Mouse (Mus musculus): ENCODE data around the gene Acsm4. TPM values are rescaled to one million over a fixed set of nuclear protein-coding genes. Genes with fewer than 3 reads are reported as not detected.
"Not testable (repeated sequence)": the region's sequence is repeated elsewhere in the genome, so short reads cannot be mapped to it uniquely, and the experiment has no call there.

The Acsm4 gene
- polyA plus RNA-seq, 1 experiment from 2014 or later, result not detected

DNA sequence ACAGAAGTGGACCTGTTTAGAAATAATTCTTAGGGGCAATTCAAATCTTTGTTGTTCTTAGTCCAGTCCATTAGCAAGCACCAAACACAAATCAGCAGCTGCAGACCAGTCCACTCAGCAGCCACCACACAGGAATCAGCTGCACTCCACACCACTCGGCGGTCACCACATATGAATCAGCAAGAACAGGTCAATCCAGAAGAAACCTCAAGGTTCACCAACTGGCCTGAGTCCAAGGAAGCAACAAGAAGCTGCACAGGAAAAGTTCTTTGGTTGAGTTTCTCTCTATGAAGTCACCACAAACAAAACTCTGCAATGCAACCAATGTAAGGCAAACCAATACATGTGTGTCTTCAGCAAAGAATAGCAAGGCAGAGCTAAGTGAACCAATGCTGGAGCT is 37.8 kb downstream of the Acsm4 start:
- H3K4me1 ChIP-seq (ENCODE audit: insufficient read depth, low read depth, low read length), result no peaks in the 10 kb centered on the region
- H3K4me2 ChIP-seq (replicated peaks; ENCODE audit: low read depth, low read length), result no peak overlapping the region
- ATAC-seq, result no peak
- H3K9me3 ChIP-seq (ENCODE audit: low read length), result no peaks in the 10 kb centered on the region
- no peaks in the 10 kb centered on the region for H3K36me3 ChIP-seq (ENCODE audit: insufficient read depth, low read length)
- TF ChIP-seq CTCF (IDR thresholded peaks at IDR 0.05) (no peak), EP300 (IDR thresholded peaks at IDR 0.05) (no peak)
- no peaks in the 10 kb centered on the region for H3K27me3 ChIP-seq (replicated peaks; ENCODE audit: insufficient read depth, low read length)
- 83% methylated on average over 2 of the region's 2 CpGs for WGBS
- H3K9ac ChIP-seq (replicated peaks; ENCODE audit: low read depth), result no peak overlapping the region
- no peak for DNase-seq (ENCODE audit: low spot score)
- no peak overlapping the region for H3K27ac ChIP-seq (ENCODE audit: low read length)
- no peak overlapping the region for H3K4me3 ChIP-seq (ENCODE audit: low read depth, low read length)

DNA sequence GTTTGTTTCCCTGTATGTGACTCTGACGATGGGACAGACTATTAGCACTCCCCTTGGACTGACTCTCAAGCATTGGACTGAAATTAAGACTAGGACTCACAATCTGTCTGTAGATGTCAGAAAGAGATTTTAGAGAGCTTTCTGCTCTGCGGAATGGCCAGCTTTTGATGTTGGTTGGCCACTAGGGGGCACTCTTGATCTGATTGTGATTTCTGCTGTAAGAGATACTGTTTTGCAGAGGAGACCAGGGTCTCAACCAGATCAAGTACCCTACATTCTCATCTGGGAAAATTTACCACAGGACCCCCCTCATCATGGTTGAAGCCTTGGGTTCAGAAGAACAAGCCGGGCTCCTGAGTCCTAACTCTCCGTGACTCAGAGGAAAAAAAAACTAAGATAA is 41.4 kb downstream of the Acsm4 start:
- TF ChIP-seq CTCF (IDR thresholded peaks at IDR 0.05), result peak; percentile 39
- not testable (repeated sequence) for H3K4me2 ChIP-seq (replicated peaks; ENCODE audit: low read depth, low read length)

DNA sequence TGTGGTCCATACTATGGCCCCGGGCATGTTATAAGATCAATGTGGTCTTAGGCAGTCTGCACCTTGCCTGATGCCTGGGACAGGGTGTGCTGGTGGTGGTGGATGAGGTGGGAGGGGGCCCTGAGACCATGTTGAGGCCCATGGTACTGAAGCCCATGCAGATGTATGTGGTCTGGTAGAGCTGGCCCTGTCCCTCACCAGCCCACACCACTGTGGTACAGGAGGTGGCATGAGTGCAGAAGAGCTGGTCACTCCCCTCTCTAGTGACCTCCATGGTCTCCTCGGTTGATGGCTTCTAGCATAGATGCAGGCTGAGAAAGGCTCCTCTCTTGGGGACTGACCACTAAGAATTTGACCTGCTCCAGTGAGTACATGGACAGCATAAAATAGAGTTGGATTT is 49.1 kb downstream of the Acsm4 start:
- no peak overlapping the region for H3K4me2 ChIP-seq (replicated peaks; ENCODE audit: low read depth, low read length)
- DNase-seq (ENCODE audit: low spot score) (no peak), ATAC-seq (no peak)
- H3K9ac ChIP-seq (replicated peaks; ENCODE audit: low read depth), result no peak overlapping the region
- no peak overlapping the region for H3K4me3 ChIP-seq (ENCODE audit: low read depth, low read length)
- H3K27ac ChIP-seq (ENCODE audit: low read length), result no peak overlapping the region
- 74% methylated on average over 2 of the region's 2 CpGs for WGBS
- no peaks in the 10 kb centered on the region for H3K4me1 ChIP-seq (ENCODE audit: insufficient read depth, low read depth, low read length)
- no peak for TF ChIP-seq EP300 (IDR thresholded peaks at IDR 0.05)
- no peak for TF ChIP-seq CTCF (IDR thresholded peaks at IDR 0.05)
- H3K36me3 ChIP-seq (ENCODE audit: insufficient read depth, low read length), result no peaks in the 10 kb centered on the region
- no peaks in the 10 kb centered on the region for H3K9me3 ChIP-seq (ENCODE audit: low read length)
- no peaks in the 10 kb centered on the region for H3K27me3 ChIP-seq (replicated peaks; ENCODE audit: insufficient read depth, low read length)

More for the DNA sequence above, 41.4 kb downstream of the Acsm4 start:
- H3K9me3 ChIP-seq (ENCODE audit: low read length); DNase-seq (ENCODE audit: low spot score); H3K4me3 ChIP-seq (ENCODE audit: low read depth, low read length); H3K27me3 ChIP-seq (replicated peaks; ENCODE audit: insufficient read depth, low read length); H3K36me3 ChIP-seq (ENCODE audit: insufficient read depth, low read length); ATAC-seq; H3K4me1 ChIP-seq (ENCODE audit: insufficient read depth, low read depth, low read length); H3K9ac ChIP-seq (replicated peaks; ENCODE audit: low read depth); H3K27ac ChIP-seq (ENCODE audit: low read length): not testable (repeated sequence)
- WGBS, result 81% methylated on average over 4 of the region's 4 CpGs

DNA sequence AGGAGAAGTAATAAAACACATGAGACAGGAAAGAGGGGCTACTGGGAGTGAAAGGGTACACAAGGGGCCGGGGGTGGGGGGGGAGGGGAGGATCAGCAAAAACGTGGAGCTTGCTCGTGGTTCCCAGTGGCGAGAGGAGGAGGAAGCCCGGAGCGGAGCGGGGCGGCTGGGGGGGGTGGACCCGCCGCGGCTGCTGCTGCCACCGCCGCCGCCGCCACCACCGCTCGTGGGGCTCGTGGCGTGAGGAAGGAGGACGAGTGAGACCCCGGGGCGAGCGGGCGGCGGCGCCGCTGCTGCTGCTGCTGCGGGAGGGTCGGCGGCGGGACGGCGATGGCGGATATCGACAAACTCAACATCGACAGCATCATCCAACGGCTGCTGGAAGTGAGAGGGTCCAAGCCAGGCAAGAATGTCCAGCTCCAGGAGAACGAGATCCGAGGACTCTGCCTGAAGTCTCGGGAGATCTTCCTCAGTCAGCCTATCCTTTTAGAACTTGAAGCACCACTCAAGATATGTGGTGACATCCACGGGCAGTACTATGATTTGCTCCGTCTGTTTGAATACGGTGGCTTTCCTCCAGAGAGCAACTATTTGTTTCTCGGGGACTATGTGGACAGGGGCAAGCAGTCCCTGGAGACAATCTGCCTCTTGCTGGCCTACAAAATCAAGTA is 50.1 kb downstream of the Acsm4 start:
- ATAC-seq, result peak; percentile 59
- 2% methylated on average over 25 of the region's 44 CpGs for WGBS
- not testable (repeated sequence) for H3K9ac ChIP-seq (replicated peaks; ENCODE audit: low read depth); H3K36me3 ChIP-seq (ENCODE audit: insufficient read depth, low read length); H3K4me1 ChIP-seq (ENCODE audit: insufficient read depth, low read depth, low read length); H3K27ac ChIP-seq (ENCODE audit: low read length); H3K27me3 ChIP-seq (replicated peaks; ENCODE audit: insufficient read depth, low read length); DNase-seq (ENCODE audit: low spot score); H3K9me3 ChIP-seq (ENCODE audit: low read length)
- peak overlapping the region; percentile 19; the same call in 1 of the 2 replicates for H3K4me3 ChIP-seq (ENCODE audit: low read depth, low read length)
- peak overlapping the region; percentile 49 for H3K4me2 ChIP-seq (replicated peaks; ENCODE audit: low read depth, low read length)

DNA sequence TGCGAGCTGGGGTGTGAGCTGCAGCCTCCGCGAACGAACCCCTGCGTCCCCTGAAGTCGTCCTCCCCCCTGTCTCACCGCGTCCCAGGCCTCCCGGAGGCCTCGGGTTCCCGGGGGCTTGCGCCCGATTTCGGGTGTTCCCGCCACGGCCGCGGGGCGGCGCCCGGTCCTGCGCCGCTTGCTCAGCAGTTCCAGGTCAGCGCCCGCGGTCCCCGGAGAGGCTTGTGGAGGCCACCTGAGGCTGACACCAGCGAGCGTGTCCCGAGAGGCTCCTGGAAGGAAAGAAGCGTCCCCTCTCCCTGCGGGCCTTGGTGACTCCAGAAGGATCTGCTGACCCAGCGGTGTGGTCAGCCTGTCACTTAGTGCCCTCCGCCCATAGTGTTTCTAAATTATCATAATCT is 54.5 kb downstream of the Acsm4 start:
- H3K4me3 ChIP-seq (ENCODE audit: low read depth, low read length), result no peak overlapping the region
- WGBS, result 10% methylated on average over 34 of the region's 34 CpGs
- no peak for TF ChIP-seq EP300 (IDR thresholded peaks at IDR 0.05)
- peak; percentile 52 for TF ChIP-seq CTCF (IDR thresholded peaks at IDR 0.05)
- H3K36me3 ChIP-seq (ENCODE audit: insufficient read depth, low read length), result no peaks in the 10 kb centered on the region
- ATAC-seq, result no peak
- DNase-seq (ENCODE audit: low spot score), result no peak
- H3K9me3 ChIP-seq (ENCODE audit: low read length), result no peaks in the 10 kb centered on the region
- no peaks in the 10 kb centered on the region for H3K27me3 ChIP-seq (replicated peaks; ENCODE audit: insufficient read depth, low read length)
- no peaks in the 10 kb centered on the region for H3K4me1 ChIP-seq (ENCODE audit: insufficient read depth, low read depth, low read length)
- no peak overlapping the region for H3K27ac ChIP-seq (ENCODE audit: low read length)
- H3K9ac ChIP-seq (replicated peaks; ENCODE audit: low read depth), result no peak overlapping the region
- H3K4me2 ChIP-seq (replicated peaks; ENCODE audit: low read depth, low read length), result peak overlapping the region; percentile 29; the same call in 1 of the 2 replicates

DNA sequence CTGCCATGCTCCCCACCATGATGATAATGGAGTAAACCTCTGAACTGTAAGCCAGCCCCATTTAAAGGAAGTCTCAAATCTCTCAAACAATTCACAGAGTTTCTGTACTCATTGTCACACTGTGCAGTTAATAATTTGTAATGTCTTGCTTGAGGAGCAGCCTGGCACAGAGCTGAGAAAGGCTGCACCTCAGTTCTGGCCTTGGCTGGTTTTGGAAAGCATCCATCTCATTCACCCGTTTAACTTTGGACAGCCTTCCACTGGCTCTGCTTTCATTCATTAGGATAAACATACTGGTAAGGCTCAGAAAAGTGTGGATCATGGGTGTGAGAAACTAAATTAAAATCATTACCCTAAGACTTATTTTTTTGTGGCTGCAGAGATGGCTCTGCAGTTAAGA is 56.0 kb downstream of the Acsm4 start:
- TF ChIP-seq EP300 (IDR thresholded peaks at IDR 0.05) (no peak), CTCF (IDR thresholded peaks at IDR 0.05) (no peak)
- Histone ChIP-seq H3K4me3 (ENCODE audit: low read depth, low read length) (no peak overlapping the region), H3K27me3 (replicated peaks; ENCODE audit: insufficient read depth, low read length) (no peaks in the 10 kb centered on the region), H3K4me2 (replicated peaks; ENCODE audit: low read depth, low read length) (no peak overlapping the region), H3K4me1 (ENCODE audit: insufficient read depth, low read depth, low read length) (no peaks in the 10 kb centered on the region), H3K9ac (replicated peaks; ENCODE audit: low read depth) (no peak overlapping the region), H3K27ac (ENCODE audit: low read length) (no peak overlapping the region), H3K9me3 (ENCODE audit: low read length) (no peaks in the 10 kb centered on the region), H3K36me3 (ENCODE audit: insufficient read depth, low read length) (no peaks in the 10 kb centered on the region)
- no peak for ATAC-seq
- WGBS, result 65% methylated on average over 1 of the region's 1 CpGs
- no peak for DNase-seq (ENCODE audit: low spot score)

DNA sequence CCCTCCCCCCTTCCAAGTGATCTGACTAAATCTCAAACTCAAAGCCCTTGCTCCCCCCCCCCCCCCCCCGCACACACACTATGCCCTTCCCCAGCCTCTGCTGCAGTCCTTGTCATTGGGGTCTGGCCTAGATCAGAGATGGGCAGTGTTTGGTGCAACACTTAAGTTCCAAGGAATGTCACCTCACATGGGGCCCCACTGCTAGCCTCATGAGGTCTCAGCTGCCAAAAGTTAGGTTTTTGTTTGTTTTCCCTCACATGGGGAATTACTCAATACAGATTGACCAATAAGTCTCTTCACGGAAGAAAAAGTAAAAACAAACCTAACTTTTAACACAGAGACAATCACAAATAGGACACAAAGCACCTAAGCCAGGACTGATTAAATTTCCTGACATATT is 58.9 kb downstream of the Acsm4 start:
- DNase-seq (ENCODE audit: low spot score) (no peak), ATAC-seq (no peak)
- TF ChIP-seq CTCF (IDR thresholded peaks at IDR 0.05), result no peak
- TF ChIP-seq EP300 (IDR thresholded peaks at IDR 0.05), result no peak
- no peak overlapping the region for H3K4me3 ChIP-seq (ENCODE audit: low read depth, low read length)
- 44% methylated on average over 1 of the region's 2 CpGs for WGBS
- H3K4me1 ChIP-seq (ENCODE audit: insufficient read depth, low read depth, low read length), result no peaks in the 10 kb centered on the region
- no peaks in the 10 kb centered on the region for H3K36me3 ChIP-seq (ENCODE audit: insufficient read depth, low read length)
- no peak overlapping the region for H3K27ac ChIP-seq (ENCODE audit: low read length)
- no peaks in the 10 kb centered on the region for H3K9me3 ChIP-seq (ENCODE audit: low read length)
- no peak overlapping the region for H3K4me2 ChIP-seq (replicated peaks; ENCODE audit: low read depth, low read length)
- no peaks in the 10 kb centered on the region for H3K27me3 ChIP-seq (replicated peaks; ENCODE audit: insufficient read depth, low read length)
- H3K9ac ChIP-seq (replicated peaks; ENCODE audit: low read depth), result no peak overlapping the region
